Mouse (Mus musculus) liver, adult 2 months (tissue): ENCODE measurements at regions not wholly inside any gene's neighbourhood (a gene's known extent, or its start where the extent isn't known, plus 50 kb on each side); places are given as distances from the start of the nearest gene placed in this dataset.

ENCODE experiments used
- CTCF ChIP-seq: fragments of 200-500 bp; IDR thresholded peaks from 2 replicates; pipeline ENCODE4 v1.5.1; 2011; ENCODE audit warnings: low read depth, low read length, control low read depth
- POLR2A ChIP-seq: fragments of 200-500 bp; IDR thresholded peaks from 2 replicates; pipeline ENCODE4 v1.6.1; 2011; ENCODE audit warnings: low read length, control low read depth; ENCODE audit not compliant: insufficient read depth; ENCODE audit errors: extremely low read depth

DNA sequence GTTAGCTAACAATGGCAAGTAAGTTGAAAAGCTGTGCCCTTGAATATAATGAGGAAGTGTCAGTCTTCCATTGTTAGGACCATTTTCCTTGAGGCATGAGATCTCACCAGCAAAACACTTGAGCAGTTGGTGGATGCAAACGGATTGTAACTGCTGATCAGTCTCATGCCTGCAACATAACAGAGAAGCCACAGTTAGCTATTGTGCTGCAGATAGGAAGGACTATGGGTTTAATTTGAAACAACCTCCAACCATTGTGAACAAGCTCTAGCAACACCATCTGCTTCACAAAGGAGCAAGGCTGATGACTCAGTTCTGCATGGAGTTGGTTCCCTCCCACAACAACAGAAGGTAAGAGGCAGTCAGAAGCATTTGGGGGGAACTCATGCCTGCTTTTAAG, 989.1 kb upstream of the Celf2 start:
- TF ChIP-seq CTCF (no peak), POLR2A (no peak)
